Mouse (Mus musculus): Measurements from ENCODE around the gene Upk3bl.

The Upk3bl gene

GRCm38 (mm10) chr5:136054301-136055077, at the start of gene Upk3bl:
TSS of gene Upk3bl (plus strand) at chr5:136054492.
- no peak for DNase-seq

- DNase-seq: no peak
Measured at GRCm38 (mm10) chr5:136004537-136004936, 49.8 kb upstream of the Upk3bl start.

GRCm38 (mm10) chr5:136007745-136008144, 46.5 kb upstream of the Upk3bl start:
- DNase-seq: peak; percentile 94

- DNase-seq: peak; percentile 93
Measured at GRCm38 (mm10) chr5:136014877-136015276, 39.4 kb upstream of the Upk3bl start.

- peak; percentile 92 for DNase-seq
Measured at GRCm38 (mm10) chr5:136015586-136015985, 38.7 kb upstream of the Upk3bl start.

GRCm38 (mm10) chr5:136016014-136016876, 38.0 kb upstream of the Upk3bl start:
- DNase-seq: peak; percentile 92

- peak; percentile 95 for DNase-seq
Measured at GRCm38 (mm10) chr5:136017262-136017661, 37.0 kb upstream of the Upk3bl start.

- no peak for DNase-seq
Measured at GRCm38 (mm10) chr5:136018726-136019125, 35.6 kb upstream of the Upk3bl start.

GRCm38 (mm10) chr5:136019907-136020306, 34.4 kb upstream of the Upk3bl start:
- DNase-seq: peak; percentile 93

- DNase-seq: peak; percentile 89
Measured at GRCm38 (mm10) chr5:136025712-136026111, 28.6 kb upstream of the Upk3bl start.

GRCm38 (mm10) chr5:136026859-136027258, 27.4 kb upstream of the Upk3bl start:
- DNase-seq: no peak

- DNase-seq: no peak
Measured at GRCm38 (mm10) chr5:136027612-136028311, 26.5 kb upstream of the Upk3bl start.

- no peak for DNase-seq
Measured at GRCm38 (mm10) chr5:136034868-136035267, 19.4 kb upstream of the Upk3bl start.

- no peak for DNase-seq
Measured at GRCm38 (mm10) chr5:136035285-136035684, 19.0 kb upstream of the Upk3bl start.

GRCm38 (mm10) chr5:136036667-136037066, 17.6 kb upstream of the Upk3bl start:
- no peak for DNase-seq

GRCm38 (mm10) chr5:136038258-136039214, 15.8 kb upstream of the Upk3bl start, which contains the start of gene Upk3b:
TSS of gene Upk3b (plus strand) at chr5:136038496.
- no peak for DNase-seq

- DNase-seq: no peak
Measured at GRCm38 (mm10) chr5:136040210-136040609, 14.1 kb upstream of the Upk3bl start.

GRCm38 (mm10) chr5:136041260-136041659, 13.0 kb upstream of the Upk3bl start:
- no peak for DNase-seq

- DNase-seq: no peak
Measured at GRCm38 (mm10) chr5:136041666-136042065, 12.6 kb upstream of the Upk3bl start.

GRCm38 (mm10) chr5:136044865-136045264, 9.4 kb upstream of the Upk3bl start:
- DNase-seq: no peak

GRCm38 (mm10) chr5:136045408-136045807, 8.9 kb upstream of the Upk3bl start:
- DNase-seq: no peak

GRCm38 (mm10) chr5:136045987-136046386, 8.3 kb upstream of the Upk3bl start:
- DNase-seq: peak; percentile 94
